Mouse (Mus musculus) heart, embryonic 14.5 days (tissue): Measurements from ENCODE around the gene Rcan1. TPM values are rescaled to one million over a fixed set of nuclear protein-coding genes. Genes with fewer than 3 reads are reported as not detected.

Experiments
- ATAC-seq: fragments of 200-750 bp; cut with Nextera tagmentation; 2 replicates; pipeline ENCODE4 v1.8.0; 2017; ENCODE audit warnings: low read depth, moderate TSS enrichment; ENCODE audit not compliant: insufficient number of reproducible peaks, insufficient read depth, low FRiP score
- H3K27ac ChIP-seq, 2 experiments: fragments of 200-500 bp in 1 of 2; fragments of 300-500 bp in 1 of 2; sonication (generic) in 1 of 2; replicated peaks in 1 of 2; 2 replicates each; pipeline ENCODE4 v1.5.1; 2012 to 2014; ENCODE audit warnings: low read depth in 2 of 2, low read length in 2 of 2, control low read depth in 1 of 2, mild to moderate bottlenecking in 1 of 2, mixed read lengths in 1 of 2; ENCODE audit not compliant: control insufficient read depth in 1 of 2, insufficient read depth in 1 of 2
- H3K27me3 ChIP-seq: fragments of 300-500 bp; sonication (generic); 2 replicates; pipeline ENCODE4 v1.6.1; 2014; ENCODE audit warnings: mild to moderate bottlenecking, low read length, control low read depth; ENCODE audit not compliant: control insufficient read depth, insufficient read depth
- H3K36me3 ChIP-seq: fragments of 300-500 bp; sonication (generic); 2 replicates; pipeline ENCODE4 v1.6.1; 2014; ENCODE audit warnings: mild to moderate bottlenecking, control low read depth, low read length, mixed read lengths; ENCODE audit not compliant: control insufficient read depth, insufficient read depth
- H3K4me1 ChIP-seq, 2 experiments: fragments of 200-500 bp in 1 of 2; fragments of 300-500 bp in 1 of 2; sonication (generic) in 1 of 2; 2 replicates each; pipeline ENCODE4 v1.6.1; 2012 to 2014; ENCODE audit warnings: low read length in 2 of 2, control low read depth in 1 of 2, mixed read lengths in 1 of 2; ENCODE audit not compliant: control insufficient read depth in 2 of 2, insufficient read depth in 2 of 2
- H3K4me2 ChIP-seq: fragments of 300-500 bp; sonication (generic); 2 replicates; pipeline ENCODE4 v1.6.1; 2014; ENCODE audit warnings: mild to moderate bottlenecking, low read length
- H3K4me3 ChIP-seq, 2 experiments: fragments of 200-500 bp in 1 of 2; fragments of 300-500 bp in 1 of 2; sonication (generic) in 1 of 2; 2 replicates each; pipeline ENCODE4 v1.5.1; 2012 to 2014; ENCODE audit warnings: low read length in 2 of 2, mild to moderate bottlenecking in 2 of 2, control low read depth in 1 of 2, low read depth in 1 of 2, moderate library complexity in 1 of 2; ENCODE audit not compliant: control insufficient read depth in 1 of 2, insufficient read depth in 1 of 2
- H3K9ac ChIP-seq: fragments of 300-500 bp; sonication (generic); 2 replicates; pipeline ENCODE4 v1.6.1; 2014; ENCODE audit warnings: mild to moderate bottlenecking, low read length
- H3K9me3 ChIP-seq: fragments of 300-500 bp; sonication (generic); 2 replicates; pipeline ENCODE4 v1.6.1; 2016; ENCODE audit warnings: low read length, control low read depth; ENCODE audit not compliant: control insufficient read depth
- WGBS: fragments of 180-500 bp; shearing (Covaris S2); extraction: QIAGEN DNeasy Blood & Tissue Kit; methylation state at CpG from one replicate; pipeline ENCODE4 v1.1.7; 2014; 5-methylcytosine and 5-hydroxymethylcytosine counted together
- polyA plus RNA-seq: library from polyadenylated mRNA; unstranded; fragments of >200 nt; fragmentation: Nextera tagmentation; extraction: Ambion mirVana; gene quantifications from 2 replicates; pipeline ENCODE4 v1.2.1, GENCODE M21; 2014

Gene Rcan1
- polyA plus RNA-seq, 1 experiment from 2014 or later, result 105 TPM

- Histone ChIP-seq H3K9ac (peak overlapping the region; percentile 31; the same call in 1 of the 2 replicates), H3K36me3 (no peaks in the 10 kb centered on the region), H3K27me3 (no peaks in the 10 kb centered on the region), H3K4me3 (no peak overlapping the region), H3K4me1 (peaks cover 32 to 43% of the 10 kb centered on the region in 2 experiments), H3K9me3 (no peaks in the 10 kb centered on the region), H3K27ac (peak overlapping the region; percentile 53 to 58), H3K4me2 (no peak overlapping the region)
- no peak for ATAC-seq
- 66% methylated on average over 18 of the region's 18 CpGs for WGBS
These were observed 35.2 kb downstream of the Rcan1 start for GRCm38 (mm10) chr16:92435431-92435985.

- H3K4me3 ChIP-seq, result no peak overlapping the region
- no peaks in the 10 kb centered on the region for H3K27me3 ChIP-seq
- H3K27ac ChIP-seq, result no peak overlapping the region
- H3K9me3 ChIP-seq, result no peaks in the 10 kb centered on the region
- ATAC-seq, result no peak
- 77% methylated on average over 3 of the region's 3 CpGs for WGBS
- H3K4me2 ChIP-seq, result no peak overlapping the region
- H3K9ac ChIP-seq, result no peak overlapping the region
- H3K4me1 ChIP-seq, result peaks cover 39 to 60% of the 10 kb centered on the region in 2 experiments
- H3K36me3 ChIP-seq, result no peaks in the 10 kb centered on the region
These were observed 37.5 kb downstream of the Rcan1 start for GRCm38 (mm10) chr16:92433176-92433575.

- Histone ChIP-seq H3K9ac (no peak overlapping the region), H3K27ac (peak overlapping the region in 1 of 2 experiments; percentile 99; a peak in 2 of 4 replicates), H3K4me3 (no peak overlapping the region), H3K9me3 (no peaks in the 10 kb centered on the region), H3K27me3 (no peaks in the 10 kb centered on the region), H3K4me2 (no peak overlapping the region), H3K36me3 (no peaks in the 10 kb centered on the region), H3K4me1 (peaks cover 57 to 74% of the 10 kb centered on the region in 2 experiments)
- ATAC-seq, result no peak
- WGBS, result 81% methylated on average over 8 of the region's 8 CpGs
These were observed 39.9 kb downstream of the Rcan1 start for GRCm38 (mm10) chr16:92430731-92431130.

- peak overlapping the region; percentile 56 for H3K4me2 ChIP-seq
- peak overlapping the region; percentile 11 to 12; a peak in 1 of 4 replicates for H3K4me3 ChIP-seq
- H3K27me3 ChIP-seq, result no peaks in the 10 kb centered on the region
- peak overlapping the region; percentile 67 for H3K9ac ChIP-seq
- WGBS, result 5% methylated on average over 19 of the region's 19 CpGs
- no peaks in the 10 kb centered on the region for H3K9me3 ChIP-seq
- H3K36me3 ChIP-seq, result no peaks in the 10 kb centered on the region
- H3K27ac ChIP-seq, result peak overlapping the region; percentile 99
- peaks cover 55 to 72% of the 10 kb centered on the region in 2 experiments for H3K4me1 ChIP-seq
- ATAC-seq, result peak; percentile 78
These were observed 42.3 kb downstream of the Rcan1 start for GRCm38 (mm10) chr16:92428197-92428950.

GRCm38 (mm10) chr16:92426708-92427107 lies 44.0 kb downstream of the Rcan1 start:
- no peaks in the 10 kb centered on the region for H3K27me3 ChIP-seq
- ATAC-seq, result no peak
- peaks cover 59 to 84% of the 10 kb centered on the region in 2 experiments for H3K4me1 ChIP-seq
- H3K4me2 ChIP-seq, result no peak overlapping the region
- no peaks in the 10 kb centered on the region for H3K9me3 ChIP-seq
- H3K27ac ChIP-seq, result peak overlapping the region; percentile 99
- no peaks in the 10 kb centered on the region for H3K36me3 ChIP-seq
- WGBS, result 13% methylated on average over 6 of the region's 6 CpGs
- peak overlapping the region; percentile 67 for H3K9ac ChIP-seq
- H3K4me3 ChIP-seq, result no peak overlapping the region

GRCm38 (mm10) chr16:92425875-92426274 lies 44.8 kb downstream of the Rcan1 start:
- Histone ChIP-seq H3K27ac (peak overlapping the region; percentile 99), H3K4me3 (no peak overlapping the region), H3K9ac (no peak overlapping the region), H3K9me3 (no peaks in the 10 kb centered on the region), H3K4me1 (peaks cover 63 to 85% of the 10 kb centered on the region in 2 experiments), H3K27me3 (no peaks in the 10 kb centered on the region), H3K4me2 (no peak overlapping the region; the same call in 1 of the 2 replicates), H3K36me3 (no peaks in the 10 kb centered on the region)
- WGBS, result 66% methylated on average over 11 of the region's 11 CpGs
- no peak for ATAC-seq

- WGBS, result 51% methylated on average over 10 of the region's 10 CpGs
- H3K27me3 ChIP-seq, result no peaks in the 10 kb centered on the region
- peak overlapping the region; percentile 53 for H3K9ac ChIP-seq
- H3K9me3 ChIP-seq, result no peaks in the 10 kb centered on the region
- no peak overlapping the region for H3K4me2 ChIP-seq
- no peak overlapping the region for H3K4me3 ChIP-seq
- H3K36me3 ChIP-seq, result no peaks in the 10 kb centered on the region
- no peak for ATAC-seq
- H3K27ac ChIP-seq, result peak overlapping the region; percentile 43 to 71
- peaks cover 49 to 68% of the 10 kb centered on the region in 2 experiments for H3K4me1 ChIP-seq
These were observed 47.3 kb downstream of the Rcan1 start for GRCm38 (mm10) chr16:92423363-92423762.
